Mouse (Mus musculus) heart, embryonic 12.5 days (tissue): ENCODE results near the gene Fnip1. TPM values are rescaled to one million over a fixed set of nuclear protein-coding genes. Genes with fewer than 3 reads are reported as not detected.

Experiments used
- ATAC-seq: fragments of 200-750 bp; cut with Nextera tagmentation; 2 replicates; pipeline ENCODE4 v1.8.0; 2017; ENCODE audit warnings: moderate TSS enrichment, moderate library complexity; ENCODE audit not compliant: insufficient number of reproducible peaks, low FRiP score
- H3K27ac ChIP-seq: fragments of 300-500 bp; sonication (generic); 2 replicates; pipeline ENCODE4 v1.5.1; 2016; ENCODE audit warnings: mild to moderate bottlenecking, moderate library complexity; ENCODE audit not compliant: poor library complexity, severe bottlenecking
- H3K27me3 ChIP-seq: fragments of 300-500 bp; sonication (generic); replicated peaks from 2 replicates; pipeline ENCODE4 v1.6.1; 2016; ENCODE audit warnings: mild to moderate bottlenecking, moderate library complexity
- H3K36me3 ChIP-seq: fragments of 300-500 bp; sonication (generic); 2 replicates; pipeline ENCODE4 v1.6.1; 2016; ENCODE audit warnings: mild to moderate bottlenecking, moderate library complexity
- H3K4me1 ChIP-seq: fragments of 300-500 bp; sonication (generic); replicated peaks from 2 replicates; pipeline ENCODE4 v1.6.1; 2016; ENCODE audit warnings: mild to moderate bottlenecking
- H3K4me2 ChIP-seq: fragments of 300-500 bp; sonication (generic); 2 replicates; pipeline ENCODE4 v1.6.1; 2016; ENCODE audit warnings: mild to moderate bottlenecking, moderate library complexity
- H3K4me3 ChIP-seq: fragments of 300-500 bp; sonication (generic); 2 replicates; pipeline ENCODE4 v1.5.1; 2016; ENCODE audit warnings: mild to moderate bottlenecking
- H3K9ac ChIP-seq: fragments of 300-500 bp; sonication (generic); 2 replicates; pipeline ENCODE4 v1.6.1; 2016; ENCODE audit warnings: mild to moderate bottlenecking, moderate library complexity
- H3K9me3 ChIP-seq: fragments of 300-500 bp; sonication (generic); replicated peaks from 2 replicates; pipeline ENCODE4 v1.6.1; 2016; ENCODE audit warnings: mild to moderate bottlenecking, moderate library complexity
- WGBS: fragments of 180-500 bp; shearing (Covaris S2); methylation state at CpG from one replicate; pipeline ENCODE4 v1.1.7; 2016; 5-methylcytosine and 5-hydroxymethylcytosine counted together
- polyA plus RNA-seq: library from polyadenylated mRNA; unstranded; fragments of >200 nt; fragmentation: Nextera tagmentation; extraction: Ambion mirVana; gene quantifications from 2 replicates; pipeline ENCODE4 v1.2.1, GENCODE M21; 2016

Fnip1 gene
- polyA plus RNA-seq, 1 experiment from 2014 or later = 10.4 TPM

- ATAC-seq = no peak
- H3K27me3 ChIP-seq = no peaks in the 10 kb centered on the region
These were observed 20.2 kb downstream of the Fnip1 start for GRCm38 (mm10) chr11:54458168-54458567.

GRCm38 (mm10) chr11:54464557-54465244 lies 26.7 kb downstream of the Fnip1 start:
- no peak for ATAC-seq
- H3K9ac ChIP-seq = no peak overlapping the region
- H3K36me3 ChIP-seq = peaks cover 15% of the 10 kb centered on the region
- H3K4me3 ChIP-seq = no peak overlapping the region
- H3K9me3 ChIP-seq = no peaks in the 10 kb centered on the region
- peak overlapping the region; percentile 48; the same call in 1 of the 2 replicates for H3K27ac ChIP-seq
- peaks cover 11% of the 10 kb centered on the region for H3K4me1 ChIP-seq
- WGBS = 52% methylated on average over 3 of the region's 3 CpGs
- H3K4me2 ChIP-seq = no peak overlapping the region
- H3K27me3 ChIP-seq = no peaks in the 10 kb centered on the region

More at GRCm38 (mm10) chr11:54458168-54458567, 20.2 kb downstream of the Fnip1 start:
- Histone ChIP-seq H3K4me3 (no peak overlapping the region), H3K4me1 (0 out of 2 replicates have a peak, but pooled peaks cover 3% of the 10 kb centered on the region), H3K27ac (no peak overlapping the region), H3K36me3 (peaks cover 4% of the 10 kb centered on the region; the same call in 1 of the 2 replicates), H3K9me3 (no peaks in the 10 kb centered on the region), H3K9ac (no peak overlapping the region), H3K4me2 (no peak overlapping the region)
- 88% methylated on average over 1 of the region's 1 CpGs for WGBS

- 88% methylated on average over 4 of the region's 4 CpGs for WGBS
- Histone ChIP-seq H3K4me2 (no peak overlapping the region), H3K9ac (no peak overlapping the region), H3K27ac (no peak overlapping the region), H3K4me1 (no peaks in the 10 kb centered on the region), H3K4me3 (no peak overlapping the region), H3K36me3 (peaks cover 30% of the 10 kb centered on the region), H3K9me3 (peaks cover 5% of the 10 kb centered on the region; the same call in 1 of the 2 replicates), H3K27me3 (no peaks in the 10 kb centered on the region)
- no peak for ATAC-seq
These were observed 34.2 kb downstream of the Fnip1 start for GRCm38 (mm10) chr11:54472231-54472630.

- H3K4me2 ChIP-seq = no peak overlapping the region
- ATAC-seq = no peak
- no peaks in the 10 kb centered on the region for H3K4me1 ChIP-seq
- H3K9me3 ChIP-seq = no peaks in the 10 kb centered on the region
- no peak overlapping the region for H3K4me3 ChIP-seq
- peaks cover 21% of the 10 kb centered on the region for H3K36me3 ChIP-seq
- 82% methylated on average over 1 of the region's 1 CpGs for WGBS
- H3K27ac ChIP-seq = no peak overlapping the region
- no peaks in the 10 kb centered on the region for H3K27me3 ChIP-seq
- no peak overlapping the region for H3K9ac ChIP-seq
These were observed 40.4 kb downstream of the Fnip1 start for GRCm38 (mm10) chr11:54478414-54478813.

GRCm38 (mm10) chr11:54486041-54486440 lies 48.0 kb downstream of the Fnip1 start:
- ATAC-seq = no peak

GRCm38 (mm10) chr11:54491946-54492558 lies 54.1 kb downstream of the Fnip1 start:
- Histone ChIP-seq H3K4me3 (no peak overlapping the region), H3K36me3 (peaks cover 6% of the 10 kb centered on the region; the same call in 1 of the 2 replicates), H3K4me1 (no peaks in the 10 kb centered on the region), H3K27ac (no peak overlapping the region), H3K9me3 (no peaks in the 10 kb centered on the region), H3K27me3 (no peaks in the 10 kb centered on the region), H3K9ac (no peak overlapping the region), H3K4me2 (no peak overlapping the region)
- 92% methylated on average over 1 of the region's 1 CpGs for WGBS
- ATAC-seq = no peak

More at GRCm38 (mm10) chr11:54486041-54486440, 48.0 kb downstream of the Fnip1 start:
- H3K9me3 ChIP-seq = no peaks in the 10 kb centered on the region
- no peak overlapping the region for H3K4me3 ChIP-seq
- no peaks in the 10 kb centered on the region for H3K27me3 ChIP-seq
- no peak overlapping the region for H3K9ac ChIP-seq
- no peaks in the 10 kb centered on the region for H3K4me1 ChIP-seq
- H3K27ac ChIP-seq = no peak overlapping the region
- 85% methylated on average over 3 of the region's 3 CpGs for WGBS
- H3K4me2 ChIP-seq = no peak overlapping the region
- peaks cover 5% of the 10 kb centered on the region for H3K36me3 ChIP-seq

GRCm38 (mm10) chr11:54492559-54492958 lies 54.6 kb downstream of the Fnip1 start:
- Histone ChIP-seq H3K9ac (no peak overlapping the region), H3K27me3 (no peaks in the 10 kb centered on the region), H3K4me1 (no peaks in the 10 kb centered on the region), H3K27ac (no peak overlapping the region), H3K4me3 (no peak overlapping the region), H3K4me2 (no peak overlapping the region), H3K9me3 (no peaks in the 10 kb centered on the region), H3K36me3 (peaks cover 6% of the 10 kb centered on the region; the same call in 1 of the 2 replicates)
- ATAC-seq = no peak
- WGBS = 85% methylated on average over 4 of the region's 4 CpGs

GRCm38 (mm10) chr11:54499838-54500237 lies 61.8 kb downstream of the Fnip1 start:
- H3K9me3 ChIP-seq = no peaks in the 10 kb centered on the region
- H3K27me3 ChIP-seq = no peaks in the 10 kb centered on the region
- peaks cover 23% of the 10 kb centered on the region for H3K36me3 ChIP-seq
- no peak for ATAC-seq
- no peak overlapping the region for H3K9ac ChIP-seq
- WGBS = 82% methylated on average over 5 of the region's 5 CpGs
- 0 out of 2 replicates have a peak, but pooled peaks cover 7% of the 10 kb centered on the region for H3K4me1 ChIP-seq
- no peak overlapping the region for H3K27ac ChIP-seq
- no peak overlapping the region for H3K4me2 ChIP-seq
- no peak overlapping the region for H3K4me3 ChIP-seq

GRCm38 (mm10) chr11:54502546-54503245 lies 64.7 kb downstream of the Fnip1 start:
- H3K4me3 ChIP-seq = no peak overlapping the region
- 50% methylated on average over 4 of the region's 4 CpGs for WGBS
- no peak overlapping the region for H3K9ac ChIP-seq
- no peak overlapping the region for H3K27ac ChIP-seq
- H3K4me2 ChIP-seq = no peak overlapping the region
- no peaks in the 10 kb centered on the region for H3K9me3 ChIP-seq
- ATAC-seq = no peak
- H3K36me3 ChIP-seq = peaks cover 34% of the 10 kb centered on the region
- 0 out of 2 replicates have a peak, but pooled peaks cover 7% of the 10 kb centered on the region for H3K4me1 ChIP-seq
- H3K27me3 ChIP-seq = no peaks in the 10 kb centered on the region

GRCm38 (mm10) chr11:54513584-54513983 lies 75.6 kb downstream of the Fnip1 start:
- no peak for ATAC-seq

GRCm38 (mm10) chr11:54521927-54522528 lies 84.0 kb downstream of the Fnip1 start:
- H3K4me2 ChIP-seq = peak overlapping the region; percentile 84
- 1% methylated on average over 18 of the region's 18 CpGs for WGBS

More at GRCm38 (mm10) chr11:54513584-54513983, 75.6 kb downstream of the Fnip1 start:
- Histone ChIP-seq H3K27me3 (no peaks in the 10 kb centered on the region), H3K9me3 (no peaks in the 10 kb centered on the region), H3K4me2 (no peak overlapping the region), H3K27ac (no peak overlapping the region), H3K36me3 (peaks cover 15% of the 10 kb centered on the region), H3K4me3 (no peak overlapping the region), H3K4me1 (no peaks in the 10 kb centered on the region), H3K9ac (no peak overlapping the region)

More at GRCm38 (mm10) chr11:54521927-54522528, 84.0 kb downstream of the Fnip1 start:
- Histone ChIP-seq H3K4me1 (peaks cover 26% of the 10 kb centered on the region), H3K9ac (peak overlapping the region; percentile 77), H3K9me3 (no peaks in the 10 kb centered on the region), H3K27me3 (no peaks in the 10 kb centered on the region), H3K27ac (peak overlapping the region; percentile 96), H3K4me3 (peak overlapping the region; percentile 84), H3K36me3 (no peaks in the 10 kb centered on the region)
- no peak for ATAC-seq
